Mouse (Mus musculus): Measurements from ENCODE around the gene Gpr132. TPM values are rescaled to one million over a fixed set of nuclear protein-coding genes. Genes with fewer than 3 reads are reported as not detected.
A peak's percentile ranks its signal among the peaks of the same experiment; 100 is the strongest.

Gpr132 gene
- polyA plus RNA-seq, 1 experiment: 1.2 TPM

- TF ChIP-seq FLI1 (IDR thresholded peaks at IDR 0.05; ENCODE audit: low read length) (no peak), GATA1 (IDR thresholded peaks at IDR 0.05; ENCODE audit: borderline replicate concordance, low read length) (no peak)
- H3K4me1 ChIP-seq: peaks cover 61% of the 10 kb centered on the region
- H3K27me3 ChIP-seq (replicated peaks): peaks cover 7% of the 10 kb centered on the region
- H3K4me3 ChIP-seq (replicated peaks): peak overlapping the region; percentile 97
- H3K36me3 ChIP-seq (replicated peaks; ENCODE audit: low read length): peaks cover 49% of the 10 kb centered on the region
- no peaks in the 10 kb centered on the region for H3K9me3 ChIP-seq
These were observed 57.7 kb downstream of the Gpr132 start for GRCm38 (mm10) chr12:112810092-112810885.

- no peak for TF ChIP-seq FLI1 (IDR thresholded peaks at IDR 0.05; ENCODE audit: low read length)
- TF ChIP-seq GATA1 (IDR thresholded peaks at IDR 0.05; ENCODE audit: borderline replicate concordance, low read length): no peak
- H3K27me3 ChIP-seq (replicated peaks): peaks cover 14% of the 10 kb centered on the region
- peak overlapping the region; percentile 97 for H3K4me3 ChIP-seq (replicated peaks)
These were observed 58.4 kb downstream of the Gpr132 start for GRCm38 (mm10) chr12:112809641-112810040.

GRCm38 (mm10) chr12:112808587-112809364, 59.3 kb downstream of the Gpr132 start, which contains the start of gene Clba1:
Gene Clba1 (plus strand): TSS chr12:112808937.
- H3K9me3 ChIP-seq: no peaks in the 10 kb centered on the region
- H3K27me3 ChIP-seq (replicated peaks): peaks cover 22% of the 10 kb centered on the region
- peaks cover 76% of the 10 kb centered on the region for H3K4me1 ChIP-seq
- peaks cover 34% of the 10 kb centered on the region for H3K36me3 ChIP-seq (replicated peaks; ENCODE audit: low read length)
- no peak for TF ChIP-seq FLI1 (IDR thresholded peaks at IDR 0.05; ENCODE audit: low read length)
- no peak for TF ChIP-seq GATA1 (IDR thresholded peaks at IDR 0.05; ENCODE audit: borderline replicate concordance, low read length)
- peak within 1 kb of the TSS; percentile 97 for H3K4me3 ChIP-seq (replicated peaks)

More at GRCm38 (mm10) chr12:112809641-112810040, 58.4 kb downstream of the Gpr132 start:
- H3K4me1 ChIP-seq: peaks cover 67% of the 10 kb centered on the region
- no peaks in the 10 kb centered on the region for H3K9me3 ChIP-seq
- H3K36me3 ChIP-seq (replicated peaks; ENCODE audit: low read length): peaks cover 42% of the 10 kb centered on the region

- Histone ChIP-seq H3K36me3 (replicated peaks; ENCODE audit: low read length) (peaks cover 28% of the 10 kb centered on the region), H3K27me3 (replicated peaks) (peaks cover 28% of the 10 kb centered on the region), H3K4me3 (replicated peaks) (peak overlapping the region; percentile 97), H3K4me1 (peaks cover 80% of the 10 kb centered on the region), H3K9me3 (no peaks in the 10 kb centered on the region)
- TF ChIP-seq FLI1 (IDR thresholded peaks at IDR 0.05; ENCODE audit: low read length): no peak
- no peak for TF ChIP-seq GATA1 (IDR thresholded peaks at IDR 0.05; ENCODE audit: borderline replicate concordance, low read length)
These were observed 59.8 kb downstream of the Gpr132 start for GRCm38 (mm10) chr12:112808212-112808586.

GRCm38 (mm10) chr12:112807796-112808195, 60.2 kb downstream of the Gpr132 start:
- peaks cover 24% of the 10 kb centered on the region for H3K36me3 ChIP-seq (replicated peaks; ENCODE audit: low read length)
- H3K27me3 ChIP-seq (replicated peaks): peaks cover 32% of the 10 kb centered on the region
- H3K9me3 ChIP-seq: no peaks in the 10 kb centered on the region
- TF ChIP-seq GATA1 (IDR thresholded peaks at IDR 0.05; ENCODE audit: borderline replicate concordance, low read length): no peak
- no peak for TF ChIP-seq FLI1 (IDR thresholded peaks at IDR 0.05; ENCODE audit: low read length)
- peaks cover 83% of the 10 kb centered on the region for H3K4me1 ChIP-seq
- H3K4me3 ChIP-seq (replicated peaks): no peak overlapping the region

- TF ChIP-seq GATA1 (IDR thresholded peaks at IDR 0.05; ENCODE audit: borderline replicate concordance, low read length): no peak
- no peak for TF ChIP-seq FLI1 (IDR thresholded peaks at IDR 0.05; ENCODE audit: low read length)
- peaks cover 96% of the 10 kb centered on the region for H3K4me1 ChIP-seq
- peaks cover 48% of the 10 kb centered on the region for H3K27me3 ChIP-seq (replicated peaks)
These were observed 62.0 kb downstream of the Gpr132 start for GRCm38 (mm10) chr12:112806044-112806443.

GRCm38 (mm10) chr12:112804046-112804445, 64.0 kb downstream of the Gpr132 start:
- peaks cover 68% of the 10 kb centered on the region for H3K27me3 ChIP-seq (replicated peaks)
- no peak overlapping the region for H3K4me3 ChIP-seq (replicated peaks)
- no peaks in the 10 kb centered on the region for H3K36me3 ChIP-seq (replicated peaks; ENCODE audit: low read length)
- TF ChIP-seq FLI1 (IDR thresholded peaks at IDR 0.05; ENCODE audit: low read length): no peak
- TF ChIP-seq GATA1 (IDR thresholded peaks at IDR 0.05; ENCODE audit: borderline replicate concordance, low read length): no peak
- peaks cover 90% of the 10 kb centered on the region for H3K4me1 ChIP-seq
- no peaks in the 10 kb centered on the region for H3K9me3 ChIP-seq

More at GRCm38 (mm10) chr12:112806044-112806443, 62.0 kb downstream of the Gpr132 start:
- Histone ChIP-seq H3K4me3 (replicated peaks) (peak overlapping the region; percentile 69), H3K36me3 (replicated peaks; ENCODE audit: low read length) (peaks cover 6% of the 10 kb centered on the region), H3K9me3 (no peaks in the 10 kb centered on the region)

- Histone ChIP-seq H3K27me3 (replicated peaks) (peaks cover 78% of the 10 kb centered on the region), H3K9me3 (no peaks in the 10 kb centered on the region)
- no peak for TF ChIP-seq GATA1 (IDR thresholded peaks at IDR 0.05; ENCODE audit: borderline replicate concordance, low read length)
- TF ChIP-seq FLI1 (IDR thresholded peaks at IDR 0.05; ENCODE audit: low read length): no peak
These were observed 65.1 kb downstream of the Gpr132 start for GRCm38 (mm10) chr12:112802917-112803316.

GRCm38 (mm10) chr12:112801864-112802846, 65.9 kb downstream of the Gpr132 start, which contains the start of gene Ahnak2:
Gene Ahnak2 (minus strand): TSS chr12:112802657.
- TF ChIP-seq GATA1 (IDR thresholded peaks at IDR 0.05; ENCODE audit: borderline replicate concordance, low read length) (no peak), FLI1 (IDR thresholded peaks at IDR 0.05; ENCODE audit: low read length) (no peak)
- Histone ChIP-seq H3K4me1 (peaks cover 83% of the 10 kb centered on the region), H3K4me3 (replicated peaks) (peak within 1 kb of the TSS; percentile 91), H3K27me3 (replicated peaks) (peaks cover 86% of the 10 kb centered on the region), H3K9me3 (no peaks in the 10 kb centered on the region), H3K36me3 (replicated peaks; ENCODE audit: low read length) (no peaks in the 10 kb centered on the region)

More at GRCm38 (mm10) chr12:112802917-112803316, 65.1 kb downstream of the Gpr132 start:
- H3K4me3 ChIP-seq (replicated peaks): no peak overlapping the region
- H3K36me3 ChIP-seq (replicated peaks; ENCODE audit: low read length): no peaks in the 10 kb centered on the region
- peaks cover 85% of the 10 kb centered on the region for H3K4me1 ChIP-seq

Other genes with a start within 250 kb of the Gpr132 start
- 10.1 and 38.2 TPM in 2 replicates for gene Adssl1, start 248.2 kb downstream of the Gpr132 start, polyA plus RNA-seq (2012; ENCODE audit: insufficient read depth, low replicate concordance)
- 33.7 and 63.6 TPM in 2 replicates for gene Siva1, start 223.5 kb downstream of the Gpr132 start, polyA plus RNA-seq (2012; ENCODE audit: insufficient read depth, low replicate concordance)
- 237 and 415 TPM in 2 replicates for gene Akt1, start 193.3 kb downstream of the Gpr132 start, polyA plus RNA-seq (2012; ENCODE audit: insufficient read depth, low replicate concordance)
- 0.52 and 0.72 TPM in 2 replicates for gene Zbtb42, start 189.4 kb downstream of the Gpr132 start, polyA plus RNA-seq (2012; ENCODE audit: insufficient read depth, low replicate concordance)
- gene Cep170b, start 147.8 kb downstream of the Gpr132 start, polyA plus RNA-seq (2012; ENCODE audit: insufficient read depth, low replicate concordance): 2.2 and 5.6 TPM in 2 replicates
- 11.4 and 36.3 TPM in 2 replicates for gene Pld4, start 107.6 kb downstream of the Gpr132 start, polyA plus RNA-seq (2012; ENCODE audit: insufficient read depth, low replicate concordance)
- gene Ahnak2, start 65.6 kb downstream of the Gpr132 start, polyA plus RNA-seq (2012; ENCODE audit: insufficient read depth, low replicate concordance): 3.3 TPM in 1 of 2 replicates, not detected in the other
- gene Clba1, start 59.3 kb downstream of the Gpr132 start, polyA plus RNA-seq (2012; ENCODE audit: insufficient read depth, low replicate concordance): 8.2 and 25.4 TPM in 2 replicates
- gene Cdca4, start 38.8 kb downstream of the Gpr132 start, polyA plus RNA-seq (2012; ENCODE audit: insufficient read depth, low replicate concordance): 3.2 and 11.7 TPM in 2 replicates
- 4.8 and 14.7 TPM in 2 replicates for gene Jag2, start 61.5 kb upstream of the Gpr132 start, polyA plus RNA-seq (2012; ENCODE audit: insufficient read depth, low replicate concordance)
- gene Nudt14, start 73.9 kb upstream of the Gpr132 start, polyA plus RNA-seq (2012; ENCODE audit: insufficient read depth, low replicate concordance): 14.1 and 42.5 TPM in 2 replicates
- gene Btbd6, start 108.3 kb upstream of the Gpr132 start, polyA plus RNA-seq (2012; ENCODE audit: insufficient read depth, low replicate concordance): 25.3 and 64.2 TPM in 2 replicates
- gene Brf1, start 132.5 kb upstream of the Gpr132 start, polyA plus RNA-seq (2012; ENCODE audit: insufficient read depth, low replicate concordance): 11.5 and 16.3 TPM in 2 replicates
- gene Pacs2, start 146.3 kb upstream of the Gpr132 start, polyA plus RNA-seq (2012; ENCODE audit: insufficient read depth, low replicate concordance): 7.0 and 8.7 TPM in 2 replicates
- gene Tex22, start 206.3 kb upstream of the Gpr132 start, polyA plus RNA-seq (2012; ENCODE audit: insufficient read depth, low replicate concordance): not detected in 2 replicates
- gene Mta1, start 230.1 kb upstream of the Gpr132 start, polyA plus RNA-seq (2012; ENCODE audit: insufficient read depth, low replicate concordance): 120 and 145 TPM in 2 replicates